In genomic region chr9:35267146-35267975, GRCm38 (mm10) we compare ENCODE assay signal across 8 mouse cellular contexts. TPM values are rescaled to one million over a fixed set of nuclear protein-coding genes. Genes with fewer than 3 reads are reported as not detected.
DNase-seq lines count a peak whose midpoint lies in the region; ATAC-seq and TF ChIP-seq lines count a peak whose summit lies in the region.

Fam118b (minus strand) TSS chr9:35267805.
Rpusd4 (plus strand) TSS chr9:35267865.

- no peaks in the 10 kb centered on the region for H3K9me3 ChIP-seq in forebrain, embryonic 15.5 days
- no peaks in the 10 kb centered on the region for H3K9me3 ChIP-seq in lung, embryonic 14.5 days (ENCODE audit: low read depth, low read length)

- TF ChIP-seq CTCF in layer of hippocampus, adult 2 months (conservative IDR thresholded peaks at IDR 0.05) = no peak
- TF ChIP-seq CTCF in lung, embryonic 14.5 days (IDR thresholded peaks at IDR 0.05; ENCODE audit: low read depth) = no peak
- no peak for TF ChIP-seq CTCF in olfactory bulb, adult 2 months (IDR thresholded peaks at IDR 0.05; ENCODE audit: insufficient read depth, low read depth, low read length)
- TF ChIP-seq CTCF in thymus, adult 2 months (IDR thresholded peaks at IDR 0.05; ENCODE audit: borderline replicate concordance, control insufficient read depth, extremely low read depth, insufficient read depth, low read length, poor library complexity) = no peak

- H3K4me3 ChIP-seq in forebrain, embryonic 15.5 days = peak within 1 kb of the TSS; percentile 87
- H3K4me3 ChIP-seq in layer of hippocampus, adult 2 months = peak within 1 kb of the TSS; percentile 92
- peak within 1 kb of the TSS; percentile 75 for H3K4me3 ChIP-seq in lung, embryonic 14.5 days (ENCODE audit: low read depth, low read length)
- peak within 1 kb of the TSS; percentile 66 for H3K4me3 ChIP-seq in olfactory bulb, adult 2 months (ENCODE audit: insufficient read depth, low read depth, low read length)
- peak within 1 kb of the TSS; percentile 85 for H3K4me3 ChIP-seq in thymus, adult 2 months (ENCODE audit: control insufficient read depth, insufficient read depth, low read length)

- peak; percentile 95 for DNase-seq in ES-CJ7 (ENCODE audit: low read depth, low spot score)
- peak; percentile 92 for DNase-seq in cerebellum, adult 11 months
- DNase-seq in heart, postnatal 36 days = peak; percentile 89 to 91
- DNase-seq in layer of hippocampus, adult 2 months (ENCODE audit: low spot score in 2 of 2) = peak; percentile 92 to 93
- peak; percentile 96 for DNase-seq in lung, embryonic 14.5 days
- peak; percentile 90 for DNase-seq in thymus, adult 2 months

- ATAC-seq in forebrain, embryonic 15.5 days (replicated peaks) = peak; percentile 97
- ATAC-seq in lung, embryonic 14.5 days (ENCODE audit: insufficient read depth) = peak; percentile 97

- WGBS in forebrain, embryonic 15.5 days = under 1% methylated on average over 62 of the region's 62 CpGs
- under 1% methylated on average over 62 of the region's 62 CpGs for WGBS in lung, embryonic 14.5 days
- WGBS in olfactory bulb, adult 2 months = under 1% methylated on average over 62 of the region's 62 CpGs
- WGBS in thymus, adult 2 months = under 1% methylated on average over 62 of the region's 62 CpGs

- intact Hi-C loops in heart, postnatal 36 days (cut with DNase I) = loop anchor here (1.0 to 5.0 kb wide), 2 partner anchors 56 to 235 kb away; partner anchors contain the start of gene Foxred1

- peak within 1 kb of the TSS; percentile 95 for H3K9ac ChIP-seq in forebrain, embryonic 15.5 days (replicated peaks)
- peak within 1 kb of the TSS; percentile 77 for H3K9ac ChIP-seq in lung, embryonic 14.5 days

- H3K27ac ChIP-seq in forebrain, embryonic 15.5 days (replicated peaks) = peak within 1 kb of the TSS; percentile 90
- H3K27ac ChIP-seq in layer of hippocampus, adult 2 months = peak within 1 kb of the TSS; percentile 90
- H3K27ac ChIP-seq in lung, embryonic 14.5 days (ENCODE audit: low read depth) = no peak within 1 kb of the TSS
- peak within 1 kb of the TSS; percentile 58 for H3K27ac ChIP-seq in olfactory bulb, adult 2 months (ENCODE audit: insufficient read depth, low read depth, low read length)
- H3K27ac ChIP-seq in thymus, adult 2 months (ENCODE audit: control insufficient read depth, insufficient read depth, low read length) = no peak within 1 kb of the TSS

- H3K27me3 ChIP-seq in forebrain, embryonic 15.5 days = no peaks in the 10 kb centered on the region
- no peaks in the 10 kb centered on the region for H3K27me3 ChIP-seq in lung, embryonic 14.5 days (ENCODE audit: insufficient read depth, low read length)
- no peaks in the 10 kb centered on the region for H3K27me3 ChIP-seq in thymus, adult 2 months (ENCODE audit: control insufficient read depth, insufficient read depth, low read length)

- peak within 1 kb of the TSS; percentile 70 for H3K4me2 ChIP-seq in forebrain, embryonic 15.5 days (replicated peaks)
- H3K4me2 ChIP-seq in lung, embryonic 14.5 days = peak within 1 kb of the TSS; percentile 90

- H3K36me3 ChIP-seq in forebrain, embryonic 15.5 days = peaks cover 5% of the 10 kb centered on the region; the same call in 1 of the 2 replicates
- H3K36me3 ChIP-seq in lung, embryonic 14.5 days (ENCODE audit: insufficient read depth) = peaks cover 8% of the 10 kb centered on the region
- H3K36me3 ChIP-seq in thymus, adult 2 months (ENCODE audit: control insufficient read depth, insufficient read depth, low read length) = peaks cover 2% of the 10 kb centered on the region; the same call in 1 of the 2 replicates

- H3K4me1 ChIP-seq in forebrain, embryonic 15.5 days = peaks cover 24% of the 10 kb centered on the region
- no peaks in the 10 kb centered on the region; the same call in 1 of the 2 replicates for H3K4me1 ChIP-seq in lung, embryonic 14.5 days (ENCODE audit: insufficient read depth)
- H3K4me1 ChIP-seq in olfactory bulb, adult 2 months (ENCODE audit: control insufficient read depth, insufficient read depth, low read length) = peaks cover 2% of the 10 kb centered on the region; the same call in 1 of the 2 replicates
- H3K4me1 ChIP-seq in thymus, adult 2 months (replicated peaks; ENCODE audit: control insufficient read depth, insufficient read depth, low read length) = peaks cover 7% of the 10 kb centered on the region

- TF ChIP-seq POLR2A in olfactory bulb, adult 2 months (IDR thresholded peaks at IDR 0.05; ENCODE audit: insufficient read depth, low read depth, low read length) = peak; percentile 96
- peak; percentile 87 for TF ChIP-seq POLR2A in thymus, adult 2 months (IDR thresholded peaks at IDR 0.05; ENCODE audit: control insufficient read depth, extremely low read depth, insufficient read depth, low read length, poor library complexity)

RNA-seq across cellular contexts. Expression of gene Fam118b, which starts in this region (rescaled TPM):
- polyA plus RNA-seq in forebrain, embryonic 15.5 days (2015; fragmentation: Nextera tagmentation; extraction: Ambion mirVana) = 85.3 and 92.9 TPM in 2 replicates
- total RNA-seq in heart, postnatal 36 days (2021) = 10 to 100 TPM; 13.4 to 17.1 TPM
- 10 to 100 TPM; 27.2 to 35.4 TPM for total RNA-seq in layer of hippocampus, adult 2 months (2021)
- polyA plus RNA-seq in lung, embryonic 14.5 days (2014; fragmentation: Nextera tagmentation; extraction: Ambion mirVana) = 37.9 and 40.4 TPM in 2 replicates
- polyA plus RNA-seq in olfactory bulb, adult 2 months (2012; ENCODE audit: insufficient read depth, insufficient read length, low replicate concordance, missing spikeins) = not detected in 2 replicates
- polyA plus RNA-seq in thymus, adult 2 months (2012; rRNA removed) = 13.4 and 20.6 TPM in 2 replicates

RNA-seq across cellular contexts. Expression of gene Rpusd4, which starts in this region (rescaled TPM):
- 20.3 and 23.6 TPM in 2 replicates for polyA plus RNA-seq in forebrain, embryonic 15.5 days (2015; fragmentation: Nextera tagmentation; extraction: Ambion mirVana)
- 10 to 100 TPM; 12.6 to 15.3 TPM for total RNA-seq in heart, postnatal 36 days (2021)
- 10 to 100 TPM; 10.9 to 11.0 TPM for total RNA-seq in layer of hippocampus, adult 2 months (2021)
- 29.7 and 30.9 TPM in 2 replicates for polyA plus RNA-seq in lung, embryonic 14.5 days (2014; fragmentation: Nextera tagmentation; extraction: Ambion mirVana)
- polyA plus RNA-seq in olfactory bulb, adult 2 months (2012; ENCODE audit: insufficient read depth, insufficient read length, low replicate concordance, missing spikeins) = not detected in 2 replicates
- polyA plus RNA-seq in thymus, adult 2 months (2012; rRNA removed) = 22.9 and 23.4 TPM in 2 replicates

Comparison
In these comparisons a context has a peak if more than half of its experiments do, and no peak if none do; other contexts are left out.
1. RNA of gene Fam118b (polyA plus RNA-seq): 85.3 to 92.9 TPM in forebrain, embryonic 15.5 days, 37.9 to 40.4 TPM in lung, embryonic 14.5 days and 13.4 to 20.6 TPM in thymus, adult 2 months; not detected in olfactory bulb, adult 2 months; every median in the first group is over 10 times any median in the second.
2. H3K27ac ChIP-seq: peak in forebrain, embryonic 15.5 days (single experiment), layer of hippocampus, adult 2 months (single experiment) and olfactory bulb, adult 2 months (single experiment); none in lung, embryonic 14.5 days (single experiment) and thymus, adult 2 months (single experiment).
3. Peak in every context shown above with its lines, with median percentiles within 50 percentile points of each other: DNase-seq and H3K4me3 ChIP-seq.